Mouse (Mus musculus) ES-Bruce4 (cell line): Measurements from ENCODE around the gene Palm2.

Experiments
- CTCF ChIP-seq: IDR thresholded peaks from one replicate; pipeline ENCODE4 v1.8.1; 2011; ENCODE audit warnings: low read depth, low read length
- POLR2A ChIP-seq: IDR thresholded peaks from one replicate; pipeline ENCODE4 v1.8.1; 2011; ENCODE audit warnings: low read length; ENCODE audit not compliant: insufficient read depth

DNA sequence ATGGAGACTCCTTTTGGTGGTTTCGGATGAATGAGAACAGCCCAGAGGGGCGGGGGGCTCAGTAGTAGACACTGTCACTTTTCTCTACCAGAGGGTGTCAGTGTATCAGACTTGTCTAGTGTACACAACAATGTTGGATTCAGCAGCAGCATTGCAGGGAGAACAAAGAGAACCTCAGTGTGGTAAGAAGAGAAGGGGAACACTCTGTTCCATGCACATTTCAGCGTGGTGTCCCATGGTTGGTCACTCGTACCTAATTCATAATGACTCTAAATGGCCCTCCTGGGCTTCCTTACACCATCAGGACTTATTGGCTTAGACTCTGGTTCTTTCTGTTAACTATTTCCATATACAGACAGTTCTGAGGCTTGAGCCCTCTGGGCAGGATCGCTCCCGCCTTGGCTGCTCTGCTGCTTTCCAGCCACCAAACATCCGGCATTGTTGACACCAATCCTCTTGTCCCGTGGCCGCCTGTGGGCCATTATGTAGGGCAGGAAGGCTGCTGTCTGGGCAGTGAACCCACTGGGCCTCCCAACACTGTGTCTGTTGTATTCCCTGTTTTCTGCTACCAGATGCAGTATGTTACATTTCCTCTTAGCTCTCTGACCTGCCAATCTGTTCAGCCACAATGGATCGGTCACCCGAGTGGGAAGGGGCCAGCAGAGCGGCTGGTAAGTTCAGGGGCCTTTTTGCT lies 264.0 kb downstream of the Palm2 start:
- TF ChIP-seq POLR2A (no peak), CTCF (no peak)
